Mouse (Mus musculus) right cerebral cortex, postnatal 36 days (tissue): ENCODE results near the gene Krtap12-1.
"Not testable (repeated sequence)": the region's sequence is repeated elsewhere in the genome, so short reads cannot be mapped to it uniquely, and the experiment has no call there.

Experiments
- DNase-seq, 2 experiments: peaks; one replicate each; pipeline ENCODE4 v3.0.0; 2022; ENCODE audit warnings: low spot score in 2 of 2, mixed read lengths in 1 of 2

Gene Krtap12-1

GRCm38 (mm10) chr10:77720299-77720698, at the start of gene Krtap12-1:
Gene Krtap12-1 (plus strand): TSS chr10:77720599.
- not testable (repeated sequence) for DNase-seq

GRCm38 (mm10) chr10:77670710-77671109, 49.7 kb upstream of the Krtap12-1 start:
- DNase-seq: no peak

GRCm38 (mm10) chr10:77671519-77671918, 48.9 kb upstream of the Krtap12-1 start:
- DNase-seq: no peak

GRCm38 (mm10) chr10:77673765-77674164, 46.6 kb upstream of the Krtap12-1 start:
- no peak for DNase-seq

GRCm38 (mm10) chr10:77677562-77677961, 42.8 kb upstream of the Krtap12-1 start:
- no peak for DNase-seq

GRCm38 (mm10) chr10:77682994-77683393, 37.4 kb upstream of the Krtap12-1 start:
- DNase-seq: no peak

- DNase-seq: no peak
Observed at GRCm38 (mm10) chr10:77684181-77684580, 36.2 kb upstream of the Krtap12-1 start.

GRCm38 (mm10) chr10:77685895-77686664, 34.3 kb upstream of the Krtap12-1 start, which contains the start of gene Tspear:
Gene Tspear (plus strand): TSS chr10:77686569.
- no peak for DNase-seq

- DNase-seq: no peak
Observed at GRCm38 (mm10) chr10:77687021-77687420, 33.4 kb upstream of the Krtap12-1 start.

- not testable (repeated sequence) for DNase-seq
Observed at GRCm38 (mm10) chr10:77690356-77690807, 30.0 kb upstream of the Krtap12-1 start, which contains the start of gene Gm19402. Gene Gm19402 (minus strand): TSS chr10:77690757.

- no peak for DNase-seq
Observed at GRCm38 (mm10) chr10:77697133-77697532, 23.3 kb upstream of the Krtap12-1 start, which contains the start of gene Gm9508. Gene Gm9508 (minus strand): TSS chr10:77697233.

GRCm38 (mm10) chr10:77706326-77706725, 14.1 kb upstream of the Krtap12-1 start, which contains the start of gene Gm10272:
Gene Gm10272 (plus strand): TSS chr10:77706626.
- no peak for DNase-seq

- no peak for DNase-seq
Observed at GRCm38 (mm10) chr10:77709831-77710230, 10.6 kb upstream of the Krtap12-1 start.

- not testable (repeated sequence) for DNase-seq
Observed at GRCm38 (mm10) chr10:77711157-77711556, 9.2 kb upstream of the Krtap12-1 start, which contains the start of gene Gm10024. Gene Gm10024 (plus strand): TSS chr10:77711457.

GRCm38 (mm10) chr10:77713734-77714133, 6.7 kb upstream of the Krtap12-1 start:
- no peak for DNase-seq

- DNase-seq: no peak
Observed at GRCm38 (mm10) chr10:77715507-77715906, 4.9 kb upstream of the Krtap12-1 start, which contains the start of gene Gm10142. Gene Gm10142 (plus strand): TSS chr10:77715807.

GRCm38 (mm10) chr10:77724855-77725254, 4.5 kb downstream of the Krtap12-1 start:
- no peak for DNase-seq

- DNase-seq: no peak
Observed at GRCm38 (mm10) chr10:77726186-77726585, 5.8 kb downstream of the Krtap12-1 start, which contains the start of gene Gm10100. Gene Gm10100 (plus strand): TSS chr10:77726486.

- DNase-seq: no peak
Observed at GRCm38 (mm10) chr10:77728280-77728679, 7.9 kb downstream of the Krtap12-1 start.

GRCm38 (mm10) chr10:77729241-77729640, 8.8 kb downstream of the Krtap12-1 start:
- no peak for DNase-seq

- DNase-seq: no peak
Observed at GRCm38 (mm10) chr10:77735928-77736327, 15.5 kb downstream of the Krtap12-1 start.

GRCm38 (mm10) chr10:77738929-77739328, 18.5 kb downstream of the Krtap12-1 start:
- DNase-seq: no peak
